Mouse (Mus musculus): ENCODE results near the gene Senp6. TPM values are rescaled to one million over a fixed set of nuclear protein-coding genes. Genes with fewer than 3 reads are reported as not detected.

The Senp6 gene
- total RNA-seq, 2 experiments from 2014 or later, result 104 to 112 TPM

DNA sequence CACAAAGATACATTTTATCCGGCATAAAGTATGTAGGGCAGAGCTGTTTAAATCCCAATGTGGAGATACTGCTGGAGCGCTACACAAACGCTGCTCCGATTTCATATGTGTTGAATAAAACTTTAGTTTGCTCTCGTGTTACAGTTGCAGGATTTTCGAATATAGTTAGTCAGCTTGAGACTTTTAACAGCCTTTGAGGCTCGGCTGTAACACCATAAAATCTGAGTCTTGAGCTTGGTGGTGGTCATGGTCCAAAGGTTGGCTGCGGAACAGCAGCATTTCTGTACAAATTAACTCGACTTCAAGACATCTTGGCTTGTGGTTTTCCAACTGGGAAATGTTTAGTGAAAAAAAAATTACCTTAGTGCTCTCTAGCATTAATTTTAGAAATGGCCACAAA, 99.0 kb downstream of the Senp6 start:
- intact Hi-C loops (cut with DNase I), result loop anchor here (5.0 kb wide), 1 partner anchor 37 kb away; no protein-coding TSS in a partner anchor

DNA sequence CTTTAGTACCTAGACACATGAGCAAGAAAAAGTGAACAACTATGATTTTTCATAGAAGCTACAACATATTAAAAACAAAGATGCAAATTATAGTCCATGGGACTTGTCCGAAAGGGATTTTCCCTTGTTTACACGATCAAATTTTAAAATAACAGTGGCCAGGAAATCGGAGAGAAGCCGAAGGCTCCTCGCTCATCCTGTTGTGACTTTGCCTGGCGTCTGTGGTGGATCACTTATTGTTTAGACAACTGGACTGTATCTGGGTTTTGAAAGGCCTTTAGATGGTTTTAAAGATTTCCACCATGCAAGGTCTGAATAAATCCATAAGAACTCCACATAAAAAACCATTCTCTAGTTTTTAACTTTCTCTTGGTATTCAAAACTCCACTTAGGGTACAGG, 99.7 kb downstream of the Senp6 start:
- no peak for DNase-seq (ENCODE audit: low spot score in 2 of 2)
- intact Hi-C loops (cut with DNase I), result loop anchor here (5.0 kb wide), 1 partner anchor 36 kb away; no protein-coding TSS in a partner anchor

More for the DNA sequence above, 99.0 kb downstream of the Senp6 start:
- DNase-seq (ENCODE audit: low spot score in 2 of 2), result peak in 1 of 2 experiments; percentile 33

DNA sequence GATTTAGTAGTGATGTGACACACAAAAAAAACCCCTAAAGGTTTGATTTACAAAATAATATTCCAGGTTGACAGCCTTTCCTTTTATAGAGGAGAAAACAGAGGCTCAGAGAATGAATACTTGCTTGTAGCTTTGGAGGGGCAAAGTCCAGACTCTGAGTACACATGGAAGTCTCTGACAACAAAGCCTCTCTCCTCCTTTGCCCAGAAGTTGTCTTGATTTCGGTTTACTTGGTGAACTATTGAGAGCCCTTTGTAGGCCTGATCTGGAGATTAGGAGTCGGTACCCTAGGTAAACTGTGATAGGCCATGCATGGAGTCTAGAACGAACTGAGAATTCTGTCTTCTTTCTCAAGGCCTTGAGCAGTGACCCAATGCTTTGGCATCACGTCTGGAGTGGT, 100.4 kb downstream of the Senp6 start:
- intact Hi-C loops (cut with DNase I), result loop anchor here (5.0 kb wide), 1 partner anchor 35 kb away; no protein-coding TSS in a partner anchor

DNA sequence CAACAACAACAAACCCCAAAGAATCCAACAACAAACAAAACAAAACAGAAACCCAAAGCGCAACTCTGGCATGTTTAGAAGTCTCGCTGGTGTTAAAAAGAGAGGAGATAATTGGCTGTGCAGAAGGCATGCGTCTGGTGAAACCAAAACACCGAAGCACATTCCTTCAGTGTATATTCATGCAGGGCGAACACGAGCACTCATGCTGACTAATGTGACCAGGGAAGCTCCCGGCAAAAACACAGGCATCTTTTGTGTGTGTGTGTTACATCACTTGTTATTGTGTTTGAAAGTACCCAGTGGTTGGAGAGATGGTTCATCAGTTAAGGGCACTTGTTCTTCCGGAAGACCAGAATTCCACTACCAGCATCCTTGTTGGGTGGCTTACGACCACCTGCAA, 102.8 kb downstream of the Senp6 start:
- no peak for DNase-seq (ENCODE audit: low spot score in 2 of 2)
- intact Hi-C loops (cut with DNase I), result loop anchor here (5.0 kb wide), 1 partner anchor 33 kb away; no protein-coding TSS in a partner anchor

More for the DNA sequence above, 100.4 kb downstream of the Senp6 start:
- DNase-seq (ENCODE audit: low spot score in 2 of 2), result no peak

DNA sequence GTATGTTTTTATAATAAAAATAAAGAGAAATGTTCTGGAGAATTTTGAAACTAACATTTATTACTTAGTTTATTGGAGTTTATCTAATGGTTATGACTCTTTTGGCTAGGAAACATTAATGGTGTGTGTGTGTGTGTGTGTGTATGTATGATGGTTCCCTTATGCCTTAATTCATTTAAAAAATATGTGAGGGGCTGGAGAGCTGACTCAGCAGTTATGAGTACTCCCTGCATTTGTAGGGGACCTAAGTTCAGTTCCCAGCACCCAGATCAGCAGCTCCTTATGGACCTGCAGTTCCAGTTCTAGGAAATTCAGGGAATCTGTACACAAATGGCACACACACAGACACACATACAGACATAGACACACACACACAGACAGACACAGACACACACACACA, 104.5 kb downstream of the Senp6 start:
- intact Hi-C loops (cut with DNase I), result no loop called here
- no peak for DNase-seq (ENCODE audit: low spot score in 2 of 2)

DNA sequence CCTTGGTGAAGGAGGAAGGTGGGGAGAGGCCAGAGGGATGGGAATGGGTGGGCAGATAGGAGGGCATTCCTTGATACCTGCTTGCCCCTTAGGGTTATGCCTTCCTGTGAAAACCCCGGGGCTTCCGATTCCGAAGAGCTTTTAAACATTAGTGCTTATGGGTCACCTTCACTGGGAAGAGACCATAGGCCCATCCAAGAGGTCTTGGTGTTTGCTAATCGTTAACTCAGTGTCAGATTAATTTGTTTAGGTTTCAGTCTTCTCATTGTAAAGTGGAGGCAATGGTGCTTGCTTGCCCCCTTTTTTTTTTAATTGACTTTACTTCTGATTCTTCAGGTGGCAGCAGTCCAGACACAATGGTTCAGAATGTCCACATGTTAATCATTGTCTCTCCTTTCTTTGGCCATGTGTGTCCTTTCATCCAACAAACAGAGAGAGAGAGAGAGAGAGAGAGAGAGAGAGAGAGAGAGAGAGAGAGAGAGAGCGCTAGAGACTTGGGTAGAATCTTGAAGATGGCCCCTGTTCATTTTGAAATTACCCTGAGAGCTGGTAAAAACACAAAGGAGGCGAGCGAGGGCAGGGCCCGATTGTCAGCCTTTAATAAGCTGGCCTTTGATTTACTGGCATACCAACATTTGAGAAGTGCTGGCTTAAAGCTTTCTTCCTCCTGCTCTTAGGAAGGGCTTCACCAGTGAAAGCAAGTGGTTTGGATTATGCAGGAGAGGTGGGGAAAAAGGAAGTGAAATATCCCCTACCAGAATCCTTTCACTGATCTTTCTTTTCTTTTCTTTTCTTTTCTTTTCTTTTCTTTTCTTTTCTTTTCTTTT, 105.9 kb downstream of the Senp6 start:
- intact Hi-C loops (cut with DNase I), result no loop called here

DNA sequence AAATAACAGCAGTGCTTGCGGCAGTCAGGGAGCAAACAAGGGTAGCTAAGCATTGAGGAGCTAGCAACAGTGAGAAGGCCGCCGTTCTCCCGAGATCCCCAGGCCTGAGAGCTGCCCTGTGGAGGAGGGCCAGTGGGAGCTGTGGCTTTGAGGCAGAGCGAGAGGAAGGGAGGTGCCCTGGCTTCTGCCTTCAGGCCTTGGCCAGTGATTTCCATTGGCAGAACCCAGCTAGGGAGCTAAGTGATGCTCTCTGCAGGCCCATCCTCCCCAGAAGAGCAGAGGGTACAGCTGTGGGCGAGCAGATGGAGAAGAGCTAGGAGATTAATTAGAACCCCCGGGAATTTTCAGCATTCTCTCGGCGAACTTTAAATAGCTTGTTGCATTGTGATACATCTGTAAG, 106.9 kb downstream of the Senp6 start:
- intact Hi-C loops (cut with DNase I), result no loop called here
- DNase-seq (ENCODE audit: low spot score in 2 of 2), result peak in 1 of 2 experiments; percentile 39

More for the DNA sequence above, 105.9 kb downstream of the Senp6 start:
- no peak for DNase-seq (ENCODE audit: low spot score in 2 of 2)

DNA sequence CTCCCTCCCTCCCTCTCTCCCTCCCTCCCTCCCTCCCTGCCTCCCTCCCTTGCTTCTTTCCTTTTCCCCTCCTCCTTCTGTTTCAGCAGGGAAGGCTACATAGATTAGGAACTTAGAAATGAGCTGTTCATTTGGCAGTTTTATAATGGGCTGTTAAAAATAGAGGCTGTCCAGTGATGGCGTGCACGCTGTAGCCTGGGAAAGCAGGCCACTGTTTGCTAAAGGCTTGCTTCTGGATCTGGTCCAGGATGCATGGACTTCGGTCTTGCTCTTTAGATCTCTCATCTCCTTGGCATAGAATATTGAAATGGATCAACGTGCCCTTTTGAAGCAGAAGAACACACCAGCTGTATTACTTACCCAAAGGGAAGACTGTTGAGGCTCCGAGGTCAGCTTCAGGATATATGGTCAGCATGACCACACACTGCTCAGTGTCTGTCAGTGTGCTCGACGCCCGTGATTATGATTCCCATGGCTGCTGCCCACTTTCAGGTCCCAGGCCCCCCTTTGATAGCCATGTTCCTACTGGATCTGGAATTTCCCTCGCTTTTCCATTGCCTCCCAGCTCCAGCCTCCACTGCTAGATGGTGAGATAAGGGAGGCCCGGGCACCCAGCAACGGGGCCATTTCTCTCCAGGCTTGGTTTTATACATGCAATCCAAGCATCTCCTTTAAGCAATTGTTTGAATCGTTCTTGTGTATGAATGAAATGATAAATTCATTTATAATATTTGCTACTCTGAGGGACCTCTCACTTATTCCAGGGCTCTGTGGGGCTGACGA, 110.2 kb downstream of the Senp6 start:
- intact Hi-C loops (cut with DNase I), result no loop called here

DNA sequence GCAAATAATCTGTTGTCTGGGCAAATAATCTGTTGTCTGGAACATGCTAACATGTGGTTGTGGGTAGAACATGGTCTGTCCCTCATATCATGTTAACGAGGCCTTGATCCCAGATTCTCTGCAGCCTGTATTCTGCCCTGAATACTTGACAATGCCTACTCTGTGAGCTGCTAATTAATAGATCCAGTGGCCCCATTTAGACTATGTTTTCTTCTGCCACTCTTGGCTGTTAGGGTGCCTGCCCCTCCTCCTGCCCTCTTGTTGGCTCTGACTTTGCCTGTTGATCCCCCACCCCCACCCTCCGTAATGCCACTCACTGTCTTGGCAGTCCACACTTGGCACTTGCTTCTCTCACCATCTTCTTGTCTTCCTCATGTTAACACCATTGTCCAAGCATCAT, 112.0 kb downstream of the Senp6 start:
- DNase-seq (ENCODE audit: low spot score in 2 of 2), result no peak
- intact Hi-C loops (cut with DNase I), result no loop called here

More for the DNA sequence above, 110.2 kb downstream of the Senp6 start:
- no peak for DNase-seq (ENCODE audit: low spot score in 2 of 2)

DNA sequence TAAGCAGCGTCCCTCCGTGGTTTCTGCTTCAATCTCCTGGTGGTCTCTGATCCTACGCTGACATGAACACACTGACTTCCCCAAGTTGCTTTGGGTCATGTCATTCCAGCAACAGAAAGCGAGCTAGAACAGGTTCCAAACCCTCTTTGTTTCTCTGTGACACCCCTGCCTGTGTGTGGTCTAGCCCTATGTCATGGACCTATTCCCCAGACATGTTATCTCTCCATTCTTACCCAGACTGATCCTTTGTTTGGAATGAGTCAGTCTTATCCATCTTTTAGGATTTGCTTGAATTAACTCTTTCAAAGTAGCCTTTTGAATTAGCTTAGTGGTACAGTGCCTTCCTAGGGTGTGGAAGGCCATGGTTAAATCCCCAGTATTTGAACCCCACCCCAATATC, 113.0 kb downstream of the Senp6 start:
- intact Hi-C loops (cut with DNase I), result no loop called here
- DNase-seq (ENCODE audit: low spot score in 2 of 2), result no peak

DNA sequence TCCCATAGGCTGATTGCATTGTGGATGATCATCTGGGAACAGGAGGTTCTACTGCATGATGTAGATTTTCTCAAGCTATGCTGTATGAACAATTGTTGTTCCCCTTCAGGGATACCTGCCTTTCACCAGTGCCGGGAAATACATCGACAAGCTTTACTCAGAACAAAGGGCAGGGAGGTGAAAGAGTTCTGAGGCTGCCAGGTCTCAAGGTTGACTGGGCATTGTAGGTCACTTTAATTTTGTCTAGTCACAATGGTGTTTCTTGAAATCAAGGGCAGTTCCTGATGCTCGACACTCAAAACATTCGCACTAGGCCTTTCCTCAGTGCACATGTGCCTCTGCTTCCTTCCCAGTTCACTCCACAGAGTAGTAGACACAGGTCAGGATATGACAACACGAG, 114.1 kb downstream of the Senp6 start:
- intact Hi-C loops (cut with DNase I), result no loop called here
- DNase-seq (ENCODE audit: low spot score in 2 of 2), result no peak

DNA sequence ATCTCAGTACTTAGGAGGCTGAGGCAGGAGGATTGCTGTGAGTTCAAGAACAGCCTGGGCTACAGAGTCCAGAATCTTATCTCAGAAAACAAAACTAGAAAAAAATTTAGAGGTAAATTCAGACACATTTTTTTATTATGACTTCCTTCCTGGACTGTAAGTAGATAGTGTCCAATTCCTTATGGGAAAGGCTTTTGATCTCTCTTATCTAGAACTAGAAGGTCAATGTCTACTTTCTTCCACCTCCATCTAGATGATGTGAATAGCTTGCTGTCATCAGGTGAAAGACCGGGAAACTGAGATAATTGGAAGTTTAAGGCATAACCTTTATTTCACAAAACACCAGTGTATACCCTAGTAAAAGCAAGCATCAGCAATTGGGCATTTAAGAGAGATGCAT, 115.0 kb downstream of the Senp6 start:
- no peak for DNase-seq (ENCODE audit: low spot score in 2 of 2)
- intact Hi-C loops (cut with DNase I), result no loop called here

DNA sequence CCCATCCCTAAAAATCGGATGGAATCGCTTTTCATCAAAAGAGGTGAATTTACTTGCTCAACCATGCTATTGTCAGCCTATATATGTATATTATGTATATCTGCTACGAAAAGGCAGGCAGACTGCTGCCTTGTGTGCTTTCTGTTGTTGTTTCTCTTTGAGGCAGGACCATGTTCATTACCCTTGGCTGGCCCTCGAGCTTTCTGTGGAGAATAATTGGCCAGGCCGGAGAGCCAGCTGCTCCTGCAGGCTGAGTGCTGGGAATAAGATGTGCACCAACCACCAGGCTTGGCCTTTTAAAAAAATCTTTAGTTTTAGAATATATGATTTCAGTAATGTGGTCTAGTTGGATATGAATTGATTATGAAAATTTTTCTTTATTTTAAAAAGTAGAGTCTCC, 117.4 kb downstream of the Senp6 start:
- DNase-seq (ENCODE audit: low spot score in 2 of 2), result no peak
- intact Hi-C loops (cut with DNase I), result no loop called here

DNA sequence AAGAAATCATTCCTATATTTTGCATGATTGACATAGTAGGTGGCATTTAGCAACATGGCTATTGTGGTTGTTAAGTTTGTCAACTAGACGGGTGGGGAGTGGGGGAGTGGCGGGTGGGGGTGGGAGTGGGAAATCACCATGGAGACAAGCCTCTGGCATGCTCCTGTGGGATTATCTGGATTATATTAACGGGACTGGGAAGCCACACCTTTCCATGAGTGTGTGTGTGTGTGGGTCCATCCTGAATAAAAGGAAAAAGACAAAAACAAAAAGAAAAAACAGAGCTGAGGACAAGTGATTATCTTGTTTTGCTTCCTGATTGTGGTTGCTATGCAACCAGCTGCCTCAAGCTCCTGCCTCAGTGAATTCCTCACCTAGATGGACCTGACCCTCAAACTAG, 119.0 kb downstream of the Senp6 start:
- intact Hi-C loops (cut with DNase I), result no loop called here
- no peak for DNase-seq (ENCODE audit: low spot score in 2 of 2)

DNA sequence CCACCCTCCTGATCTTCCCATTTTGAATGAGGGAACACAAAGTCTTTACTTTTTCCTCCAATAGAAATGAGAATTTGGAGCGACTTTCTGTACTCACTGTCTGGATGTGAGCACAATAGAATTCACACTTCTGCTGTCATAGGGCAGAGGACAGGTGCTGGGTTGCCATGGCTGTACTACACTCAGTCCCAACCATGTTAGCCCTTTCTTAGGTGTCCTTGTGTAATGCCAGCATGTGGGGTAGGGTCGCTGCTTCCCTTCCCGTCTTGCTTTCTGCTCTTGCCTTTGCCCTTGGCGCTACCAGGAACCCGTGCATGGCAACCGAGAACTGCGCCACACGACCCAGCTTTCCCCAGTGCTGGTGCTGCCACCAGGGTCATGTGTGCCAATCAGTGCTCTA, 120.0 kb downstream of the Senp6 start:
- DNase-seq (ENCODE audit: low spot score in 2 of 2), result no peak
- intact Hi-C loops (cut with DNase I), result no loop called here

DNA sequence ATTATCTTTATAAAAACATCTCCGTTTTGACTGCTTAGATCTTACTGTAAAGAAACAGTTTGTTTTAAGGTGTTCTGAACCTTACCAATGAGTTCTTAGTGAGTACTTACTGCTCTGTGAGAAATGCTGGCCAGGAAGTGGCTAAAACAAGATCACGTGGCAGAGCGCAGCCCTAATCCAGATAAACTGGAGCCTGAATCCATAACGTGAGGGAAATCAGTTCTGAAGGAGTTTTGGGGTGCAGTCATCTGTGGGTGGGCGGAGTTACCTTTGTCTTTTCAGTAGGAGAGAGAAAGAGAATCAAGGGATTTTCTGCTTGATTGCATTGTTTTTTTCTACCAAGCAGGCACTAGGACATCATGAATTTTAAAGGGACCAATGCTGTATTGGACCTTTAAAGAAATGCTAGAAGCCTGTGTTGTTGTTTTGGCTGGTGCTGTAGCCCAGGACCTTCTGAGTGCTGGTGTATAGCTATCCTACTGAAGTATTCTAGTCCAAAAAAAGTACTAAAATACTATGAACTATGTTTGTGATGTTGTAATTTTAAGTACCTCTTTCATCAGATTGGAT, 121.7 kb downstream of the Senp6 start:
- intact Hi-C loops (cut with DNase I), result no loop called here

DNA sequence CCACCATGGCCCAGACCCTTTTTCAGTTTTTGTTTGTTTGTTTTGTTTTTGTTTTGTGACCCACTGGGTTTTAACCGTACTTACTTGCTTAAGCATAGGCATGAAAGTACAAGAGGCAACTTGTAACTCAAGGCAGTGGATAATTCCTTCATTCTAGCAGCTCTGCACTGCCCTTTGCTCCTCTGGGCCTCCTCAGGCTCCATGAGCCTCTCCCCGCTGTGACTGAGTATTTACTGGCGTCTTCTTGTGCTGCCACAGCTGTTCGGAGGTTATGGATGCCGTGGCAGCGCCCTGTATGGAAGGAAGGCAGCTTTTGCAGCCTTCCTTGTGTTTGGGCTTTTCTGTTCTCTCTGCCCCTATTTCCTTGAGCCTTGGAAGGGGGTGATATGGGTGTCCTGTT, 124.5 kb downstream of the Senp6 start:
- intact Hi-C loops (cut with DNase I), result no loop called here
- DNase-seq (ENCODE audit: low spot score in 2 of 2), result no peak

More for the DNA sequence above, 121.7 kb downstream of the Senp6 start:
- DNase-seq (ENCODE audit: low spot score in 2 of 2), result no peak

DNA sequence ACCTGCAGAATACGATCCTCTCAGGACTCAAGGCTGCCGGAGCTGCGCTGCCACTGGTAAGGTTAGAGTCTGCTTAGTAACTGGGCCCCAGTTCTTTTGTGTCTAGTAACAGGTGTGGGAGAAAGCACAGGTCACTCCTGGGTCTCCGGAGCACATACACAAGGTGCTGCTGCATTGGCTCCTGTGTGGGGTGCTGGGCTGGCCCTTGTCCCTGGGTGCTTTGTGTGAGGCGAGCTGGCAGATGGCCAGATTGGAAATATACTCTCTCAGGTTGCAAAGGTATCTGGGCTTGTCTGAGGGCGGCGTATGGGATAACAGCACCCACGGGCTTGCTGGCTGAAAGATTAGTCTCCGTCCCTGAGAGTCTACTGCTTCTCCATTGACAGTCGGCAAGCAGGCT, 125.6 kb downstream of the Senp6 start:
- intact Hi-C loops (cut with DNase I), result no loop called here
- DNase-seq (ENCODE audit: low spot score in 2 of 2), result no peak

DNA sequence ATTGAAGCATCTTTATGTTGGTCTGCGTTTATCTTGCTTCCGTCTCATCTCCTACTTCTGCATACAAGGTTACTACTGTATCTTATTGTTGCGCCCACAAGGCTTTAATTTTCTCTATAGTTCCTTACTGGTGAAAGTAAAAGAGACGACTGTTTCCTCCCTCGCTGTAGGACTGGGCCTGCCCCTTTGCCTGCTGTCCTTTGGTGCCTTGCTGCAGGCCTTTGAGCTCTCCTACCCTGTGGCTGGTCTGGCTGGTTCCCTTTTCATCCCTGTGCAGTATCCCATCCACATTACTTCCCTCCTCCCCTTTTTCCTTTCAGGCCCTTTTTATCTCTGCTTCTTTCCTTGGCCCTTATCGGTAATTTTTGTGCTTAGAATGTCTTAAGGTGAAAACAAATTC, 127.7 kb downstream of the Senp6 start:
- DNase-seq (ENCODE audit: low spot score in 2 of 2), result no peak
- intact Hi-C loops (cut with DNase I), result no loop called here

All from left cerebral cortex, postnatal 25 days (tissue).